Mouse (Mus musculus) left cerebral cortex, adult 9 months (tissue): Measurements from ENCODE around the gene Stard3.
A peak's percentile ranks its signal among the peaks of the same experiment; 100 is the strongest.

Source experiments
- DNase-seq, 2 experiments: peaks; one replicate each; pipeline ENCODE4 v3.0.0; 2022; ENCODE audit warnings: low spot score in 2 of 2

Gene Stard3

DNA sequence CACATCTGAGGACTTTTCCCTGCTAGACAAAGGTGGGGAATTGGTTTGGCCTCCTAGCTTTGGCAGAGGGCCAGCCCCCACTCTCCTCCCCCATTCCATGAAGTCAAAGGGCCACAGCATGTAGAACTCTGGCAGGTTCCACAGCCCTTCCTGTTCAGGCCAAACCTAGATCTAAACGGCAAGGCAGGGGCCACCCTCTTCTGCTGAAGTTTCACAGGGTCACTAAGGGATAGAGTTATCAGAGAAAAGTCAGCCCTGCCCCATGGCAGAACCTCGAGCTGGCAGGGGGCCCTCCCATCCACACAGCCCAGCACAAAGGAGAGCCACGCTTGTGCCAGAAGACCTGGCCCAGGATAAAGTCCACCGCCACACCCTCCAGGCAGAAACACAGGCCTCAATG lies 36.9 kb downstream of the Stard3 start:
- DNase-seq: no peak

DNA sequence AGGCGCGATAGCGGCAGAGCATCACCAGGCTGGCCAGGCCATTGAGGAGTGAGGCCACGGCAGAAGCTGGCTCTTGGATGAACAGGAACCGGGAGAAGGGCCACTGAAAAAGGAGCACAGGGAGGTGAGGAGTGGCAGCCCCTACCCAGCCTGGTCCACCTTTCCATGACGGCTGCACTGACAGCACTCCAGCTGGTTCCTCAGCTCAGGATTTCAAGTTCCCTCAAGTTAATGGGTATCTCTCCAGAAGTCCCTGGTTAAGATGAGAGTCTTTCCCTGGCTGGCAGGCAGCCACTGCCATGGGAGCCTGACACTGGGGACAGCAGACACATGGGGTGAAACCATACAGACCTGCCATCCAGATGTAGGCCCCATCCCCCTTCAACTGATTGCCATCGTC lies 39.8 kb downstream of the Stard3 start:
- DNase-seq: no peak

- DNase-seq: peak; percentile 86 to 91
Measured at GRCm38 (mm10) chr11:98400161-98400726, 42.1 kb downstream of the Stard3 start, which contains the start of gene Pgap3. Pgap3 (minus strand) TSS chr11:98400490.

GRCm38 (mm10) chr11:98400816-98401215 lies 42.6 kb downstream of the Stard3 start:
- DNase-seq: no peak

DNA sequence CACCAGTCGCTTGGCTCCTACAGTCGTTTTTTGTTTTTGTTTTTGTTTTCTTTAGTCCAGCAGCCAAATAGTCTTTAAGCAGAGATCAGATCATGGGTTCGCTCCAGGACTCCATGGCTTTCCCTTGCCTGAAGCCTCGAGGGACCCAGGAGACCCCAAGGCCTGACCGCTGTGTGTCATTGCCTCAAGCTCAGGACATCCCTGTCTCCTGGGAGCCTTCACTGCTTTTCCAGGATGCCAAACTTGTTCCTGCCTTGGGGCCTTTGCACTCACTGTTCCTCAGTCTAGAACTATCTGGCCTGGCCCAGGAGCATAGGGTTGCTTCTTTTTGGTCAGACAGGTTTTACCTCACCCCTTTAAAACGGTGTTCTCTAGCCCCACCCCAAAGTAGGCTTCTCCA lies 48.5 kb downstream of the Stard3 start:
- no peak for DNase-seq

- DNase-seq: no peak
Measured at GRCm38 (mm10) chr11:98408872-98409271, 50.7 kb downstream of the Stard3 start.

DNA sequence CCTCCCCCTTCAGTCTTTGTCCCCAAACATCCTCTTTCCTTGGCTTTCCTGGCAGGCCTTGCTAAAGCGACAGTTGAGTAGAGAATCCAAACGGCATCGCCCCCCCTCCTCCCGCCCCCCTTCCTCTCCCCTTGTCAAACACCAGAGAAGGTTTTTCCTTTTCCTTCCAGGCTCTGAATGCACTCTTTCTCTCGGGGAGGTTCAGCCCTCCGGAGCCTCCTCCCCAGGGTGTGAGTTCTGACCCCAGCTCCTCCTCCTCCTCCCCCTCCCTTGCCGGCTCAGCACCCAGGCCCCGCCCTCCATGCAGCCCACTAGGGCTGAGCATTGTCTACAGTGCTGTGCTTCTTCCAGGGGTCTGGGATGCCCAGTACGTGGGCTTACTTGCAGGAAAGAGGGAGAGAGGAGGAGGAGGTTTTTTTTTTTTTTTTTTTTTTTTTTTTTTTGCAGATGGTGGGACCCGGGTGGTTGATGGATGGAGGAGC lies 51.2 kb downstream of the Stard3 start:
- no peak for DNase-seq

- no peak for DNase-seq
Measured at GRCm38 (mm10) chr11:98412273-98412796, 54.2 kb downstream of the Stard3 start, which contains the start of gene Erbb2. Erbb2 (plus strand) TSS chr11:98412470.

DNA sequence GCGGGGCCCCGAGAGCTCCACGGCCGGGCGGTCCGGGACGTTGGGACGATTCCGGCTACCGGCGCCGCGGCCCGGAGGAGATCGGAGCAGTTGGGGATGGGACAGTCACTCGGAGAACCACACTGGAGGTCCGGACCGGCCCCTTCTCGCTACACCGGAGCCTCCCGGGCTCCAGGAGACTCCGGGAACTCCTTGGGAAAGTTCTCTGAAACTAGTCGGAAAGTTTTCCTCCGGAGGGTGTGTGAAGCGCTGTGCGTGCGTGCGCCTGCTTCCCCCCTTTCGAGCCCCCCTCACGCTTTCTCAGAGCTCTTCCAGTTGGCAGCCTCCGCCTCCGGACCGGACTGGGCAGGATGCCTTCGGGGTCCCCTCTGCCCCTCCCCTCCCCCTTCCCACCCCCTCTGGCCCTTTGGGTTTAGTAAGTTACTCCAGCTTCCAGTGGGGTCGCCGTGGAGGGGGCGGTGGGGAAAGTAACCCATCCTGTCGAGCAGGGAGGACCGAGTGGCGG lies 54.7 kb downstream of the Stard3 start:
- no peak for DNase-seq

- no peak for DNase-seq
Measured at GRCm38 (mm10) chr11:98413731-98414130, 55.6 kb downstream of the Stard3 start.

- no peak for DNase-seq
Measured at GRCm38 (mm10) chr11:98414162-98414561, 56.0 kb downstream of the Stard3 start.

GRCm38 (mm10) chr11:98417074-98417473 lies 58.9 kb downstream of the Stard3 start:
- DNase-seq: no peak

DNA sequence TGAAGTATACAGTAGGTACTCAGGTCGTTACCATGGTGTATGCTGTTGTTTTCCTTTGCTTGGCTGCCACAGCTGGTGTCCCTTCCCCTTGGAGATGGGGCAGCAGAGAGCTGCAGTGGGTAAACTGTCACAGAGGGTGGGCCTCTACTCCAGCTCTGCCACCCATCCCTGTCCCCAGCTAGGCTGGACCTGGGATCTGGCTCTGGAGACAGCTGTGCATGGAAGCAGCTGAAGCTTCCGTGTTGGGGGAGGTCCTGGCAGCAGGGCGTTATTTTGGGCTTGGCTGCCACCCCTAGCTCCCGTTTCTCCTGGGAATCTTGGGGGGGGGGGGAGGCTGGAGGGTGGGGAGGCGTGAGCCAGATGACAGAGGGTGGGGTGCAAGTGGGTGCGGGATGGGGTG lies 60.1 kb downstream of the Stard3 start:
- DNase-seq: no peak

- DNase-seq: no peak
Measured at GRCm38 (mm10) chr11:98418939-98419547, 60.9 kb downstream of the Stard3 start.

DNA sequence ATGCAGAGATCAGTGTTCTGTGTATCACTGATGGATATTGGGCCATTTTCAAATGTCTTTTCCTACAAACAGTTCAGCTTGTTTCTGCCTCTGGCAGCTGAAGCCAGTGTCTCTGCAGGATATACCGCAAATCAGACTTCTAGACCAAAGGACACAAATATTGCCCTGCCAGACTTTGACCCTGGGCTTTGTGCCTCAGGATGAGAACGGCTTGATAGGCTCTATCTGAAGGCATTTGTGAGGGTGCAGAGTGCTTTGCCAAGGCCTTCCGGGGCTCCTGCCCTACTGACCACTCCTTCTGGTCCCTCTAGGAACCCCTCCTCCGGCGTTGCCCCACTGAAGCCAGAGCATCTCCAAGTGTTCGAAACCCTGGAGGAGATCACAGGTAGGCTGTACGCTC lies 68.4 kb downstream of the Stard3 start:
- DNase-seq: no peak

DNA sequence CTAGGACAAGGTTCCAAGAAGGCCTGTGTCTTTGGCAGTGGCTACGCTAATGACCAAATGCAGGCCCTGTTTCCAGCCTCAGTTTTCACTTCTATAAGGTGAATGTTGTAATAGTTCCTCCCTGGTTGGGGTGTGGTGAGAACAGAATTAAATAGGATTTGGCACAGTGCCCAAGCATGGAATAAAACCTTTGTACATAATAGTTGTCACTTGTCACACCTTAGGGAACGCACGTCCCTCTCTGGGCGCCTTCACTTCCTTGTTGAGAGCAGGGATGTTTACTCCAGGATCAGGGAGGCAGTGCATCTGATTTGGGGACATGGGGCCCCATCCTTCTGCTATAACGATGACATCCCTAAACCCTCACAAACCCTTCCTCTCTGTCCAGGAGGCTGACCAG lies 70.3 kb downstream of the Stard3 start:
- DNase-seq: no peak
